Mouse (Mus musculus): ENCODE results near the gene Atp6v1g2. TPM values are rescaled to one million over a fixed set of nuclear protein-coding genes. Genes with fewer than 3 reads are reported as not detected.

Gene Atp6v1g2
- polyA plus RNA-seq, 1 experiment, result 11.2 TPM

DNA sequence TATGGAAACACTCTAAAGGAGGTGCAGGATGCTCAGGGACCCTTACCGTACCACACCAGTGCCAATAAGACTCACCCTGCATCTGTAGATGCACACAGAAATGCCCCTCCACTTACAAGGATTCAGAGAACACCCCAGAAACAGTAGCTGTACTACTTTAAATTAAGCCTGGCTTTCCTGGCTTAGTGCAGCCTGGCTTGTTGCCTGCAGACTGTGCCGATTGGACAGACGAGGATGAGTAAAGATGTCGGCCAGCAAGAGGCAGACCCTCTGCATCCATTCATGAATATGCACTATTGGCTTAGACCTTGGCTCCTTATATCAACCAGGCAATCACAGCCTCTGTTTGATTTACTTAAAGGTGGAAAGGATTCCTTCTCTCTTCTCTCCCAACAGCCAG is 26.2 kb downstream of the Atp6v1g2 start:
- Histone ChIP-seq H3K4me1 (ENCODE audit: control insufficient read depth, insufficient read depth, low read length) (peaks cover 45% of the 10 kb centered on the region), H3K4me3 (ENCODE audit: insufficient read depth, low read length) (peak overlapping the region; percentile 25), H3K27ac (ENCODE audit: insufficient read depth, low read depth, low read length) (peak overlapping the region; percentile 92)
- TF ChIP-seq POLR2A (IDR thresholded peaks at IDR 0.05; ENCODE audit: borderline replicate concordance, low read depth, low read length) (no peak), CTCF (IDR thresholded peaks at IDR 0.05; ENCODE audit: low read depth, low read length) (no peak)

DNA sequence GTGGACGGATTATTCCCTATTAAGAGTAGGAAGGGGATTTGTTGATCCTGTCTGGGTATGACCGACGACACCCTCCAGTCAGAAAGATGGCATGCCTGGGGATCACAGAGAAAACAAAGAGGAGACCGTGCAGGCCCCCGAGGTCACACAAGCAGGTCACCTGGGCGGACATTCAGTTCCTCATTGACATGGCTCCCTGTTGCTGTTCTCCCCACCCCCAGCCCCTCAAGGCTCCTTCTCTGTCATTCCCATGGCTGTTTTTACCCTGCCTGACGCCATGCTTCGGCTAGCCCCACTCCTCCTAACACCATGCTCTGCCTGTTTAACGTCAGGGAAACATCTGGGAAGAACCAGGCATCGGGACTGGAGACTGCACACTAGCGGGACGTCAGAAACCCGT is 28.2 kb downstream of the Atp6v1g2 start:
- peak overlapping the region; percentile 90 for H3K27ac ChIP-seq (ENCODE audit: insufficient read depth, low read depth, low read length)
- no peak for TF ChIP-seq POLR2A (IDR thresholded peaks at IDR 0.05; ENCODE audit: borderline replicate concordance, low read depth, low read length)
- no peak for TF ChIP-seq CTCF (IDR thresholded peaks at IDR 0.05; ENCODE audit: low read depth, low read length)
- no peak overlapping the region for H3K4me3 ChIP-seq (ENCODE audit: insufficient read depth, low read length)
- peaks cover 34% of the 10 kb centered on the region for H3K4me1 ChIP-seq (ENCODE audit: control insufficient read depth, insufficient read depth, low read length)

DNA sequence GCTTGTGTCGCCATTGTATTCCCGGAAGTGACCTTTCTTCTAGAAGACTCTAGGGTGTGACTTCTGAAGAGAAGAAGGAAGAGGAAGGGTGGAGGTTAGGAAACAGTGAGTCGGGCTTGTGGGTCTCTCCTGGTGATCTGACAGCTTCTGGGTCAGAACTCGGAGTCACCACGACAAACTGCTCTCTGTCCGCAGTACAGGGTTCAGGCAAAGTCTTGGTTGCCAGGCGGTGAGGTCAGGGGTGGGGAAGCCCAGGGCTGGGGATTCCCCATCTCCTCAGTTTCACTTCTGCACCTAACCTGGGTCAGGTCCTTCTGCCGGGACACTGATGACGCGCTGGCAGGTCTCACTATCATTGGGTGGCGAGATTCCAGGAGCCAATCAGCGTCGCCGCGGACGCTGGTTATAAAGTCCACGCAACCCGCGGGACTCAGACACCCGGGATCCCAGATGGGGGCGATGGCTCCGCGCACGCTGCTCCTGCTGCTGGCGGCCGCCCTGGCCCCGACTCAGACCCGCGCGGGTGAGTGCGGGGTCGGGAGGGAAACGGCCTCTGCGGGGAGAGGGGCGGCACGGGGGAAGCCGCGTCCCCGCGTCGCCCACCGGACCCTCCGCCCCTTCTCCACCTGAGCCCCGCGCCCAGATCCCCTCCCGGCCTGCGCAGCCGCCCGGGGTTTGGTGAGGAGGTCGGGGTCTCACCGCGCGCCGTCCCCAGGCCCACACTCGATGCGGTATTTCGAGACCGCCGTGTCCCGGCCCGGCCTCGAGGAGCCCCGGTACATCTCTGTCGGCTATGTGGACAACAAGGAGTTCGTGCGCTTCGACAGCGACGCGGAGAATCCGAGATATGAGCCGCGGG is 29.4 kb downstream of the Atp6v1g2 start, which contains the start of gene H2-D1:
H2-D1 (plus strand) TSS at position 67 of the 859 bp plus-strand sequence.
- peak; percentile 97 for TF ChIP-seq POLR2A (IDR thresholded peaks at IDR 0.05; ENCODE audit: borderline replicate concordance, low read depth, low read length)
- TF ChIP-seq CTCF (IDR thresholded peaks at IDR 0.05; ENCODE audit: low read depth, low read length), result no peak
- Histone ChIP-seq H3K27ac (ENCODE audit: insufficient read depth, low read depth, low read length) (peak within 1 kb of the TSS; percentile 90), H3K4me1 (ENCODE audit: control insufficient read depth, insufficient read depth, low read length) (peaks cover 26% of the 10 kb centered on the region), H3K4me3 (ENCODE audit: insufficient read depth, low read length) (peak within 1 kb of the TSS; percentile 86)

DNA sequence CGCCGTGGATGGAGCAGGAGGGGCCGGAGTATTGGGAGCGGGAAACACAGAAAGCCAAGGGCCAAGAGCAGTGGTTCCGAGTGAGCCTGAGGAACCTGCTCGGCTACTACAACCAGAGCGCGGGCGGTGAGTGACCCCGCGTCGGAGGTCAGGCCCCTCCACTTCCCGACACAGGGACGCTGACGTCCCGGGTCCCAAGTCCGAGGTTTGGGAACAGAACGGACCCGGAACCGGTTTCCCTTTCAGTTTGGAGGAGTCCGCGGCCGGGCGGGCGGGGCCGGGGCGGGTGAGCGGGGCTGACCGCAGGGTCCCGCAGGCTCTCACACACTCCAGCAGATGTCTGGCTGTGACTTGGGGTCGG is 30.0 kb downstream of the Atp6v1g2 start:
- Histone ChIP-seq H3K4me1 (ENCODE audit: control insufficient read depth, insufficient read depth, low read length) (peaks cover 26% of the 10 kb centered on the region), H3K27ac (ENCODE audit: insufficient read depth, low read depth, low read length) (peak overlapping the region; percentile 60), H3K4me3 (ENCODE audit: insufficient read depth, low read length) (peak overlapping the region; percentile 86)
- no peak for TF ChIP-seq POLR2A (IDR thresholded peaks at IDR 0.05; ENCODE audit: borderline replicate concordance, low read depth, low read length)
- TF ChIP-seq CTCF (IDR thresholded peaks at IDR 0.05; ENCODE audit: low read depth, low read length), result no peak

DNA sequence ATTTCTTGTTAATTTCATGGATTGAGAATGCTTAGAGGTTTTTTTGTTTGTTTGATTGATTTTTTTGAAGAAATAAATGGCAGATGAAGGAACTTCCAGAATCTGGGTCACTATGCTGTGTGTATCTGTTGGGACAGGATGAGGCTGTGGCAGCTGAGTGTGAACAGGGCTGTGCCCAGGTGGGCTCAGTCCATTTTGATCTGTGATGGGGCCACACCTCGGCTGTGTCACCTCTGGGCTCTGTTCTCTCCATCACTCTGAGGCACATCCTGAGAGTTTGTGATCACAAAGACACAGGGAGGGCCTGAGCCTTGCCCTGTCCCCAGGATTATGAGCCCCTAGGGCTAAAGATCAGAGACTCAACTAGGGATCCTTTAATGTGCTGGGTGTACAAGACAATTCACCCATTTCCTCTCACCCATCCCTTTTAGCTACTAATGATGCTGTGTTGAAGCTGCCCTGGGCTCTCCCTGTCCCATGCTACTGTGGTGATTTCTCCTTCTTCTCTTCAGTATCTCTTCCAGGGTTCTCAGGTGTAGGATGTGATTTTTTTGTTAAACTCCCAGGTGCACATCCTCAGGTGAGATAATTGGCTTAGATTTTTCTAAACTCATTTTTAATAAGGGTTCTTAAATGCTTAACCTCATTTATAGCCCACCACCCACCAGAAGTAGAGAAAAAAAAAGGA is 34.1 kb downstream of the Atp6v1g2 start:
- Histone ChIP-seq H3K27ac (ENCODE audit: insufficient read depth, low read depth, low read length) (no peak overlapping the region), H3K4me1 (ENCODE audit: control insufficient read depth, insufficient read depth, low read length) (peaks cover 7% of the 10 kb centered on the region), H3K4me3 (ENCODE audit: insufficient read depth, low read length) (no peak overlapping the region)
- TF ChIP-seq CTCF (IDR thresholded peaks at IDR 0.05; ENCODE audit: low read depth, low read length) (no peak), POLR2A (IDR thresholded peaks at IDR 0.05; ENCODE audit: borderline replicate concordance, low read depth, low read length) (no peak)

DNA sequence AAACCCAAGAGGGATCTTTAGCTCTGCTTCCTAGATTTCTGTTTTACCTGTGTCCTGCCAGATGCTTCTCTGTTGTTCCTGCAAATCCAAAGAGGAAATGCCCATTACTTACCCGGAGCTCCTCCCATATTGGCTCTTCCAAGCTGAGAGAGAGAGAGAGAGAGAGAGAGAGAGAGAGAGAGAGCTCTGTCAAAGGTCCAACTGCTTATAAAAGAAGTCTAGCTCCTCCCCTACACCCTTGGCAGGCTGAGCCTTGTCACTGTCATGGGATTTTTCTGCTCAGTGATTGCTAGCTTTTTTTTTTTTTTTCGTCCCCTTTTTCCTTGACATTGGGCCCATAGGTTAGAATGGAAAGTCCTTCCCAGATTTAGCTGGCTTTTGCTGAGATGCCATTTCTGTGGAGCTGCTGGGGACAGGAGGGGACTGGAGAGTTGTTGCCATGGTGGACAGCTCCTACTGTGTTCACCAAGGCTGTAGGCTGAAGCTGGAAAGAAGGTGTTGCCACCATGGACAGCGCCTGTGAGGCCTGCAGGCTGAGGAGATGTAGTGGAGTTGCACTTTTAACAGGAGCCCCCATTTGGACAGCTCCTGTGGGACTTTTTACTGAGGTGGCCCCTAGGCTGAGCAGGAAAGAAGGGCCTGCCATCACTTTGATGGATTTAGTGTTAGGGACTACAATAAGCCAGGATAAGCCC is 36.3 kb downstream of the Atp6v1g2 start:
- Histone ChIP-seq H3K4me3 (ENCODE audit: insufficient read depth, low read length) (no peak overlapping the region), H3K4me1 (ENCODE audit: control insufficient read depth, insufficient read depth, low read length) (peaks cover 10% of the 10 kb centered on the region), H3K27ac (ENCODE audit: insufficient read depth, low read depth, low read length) (no peak overlapping the region)
- TF ChIP-seq CTCF (IDR thresholded peaks at IDR 0.05; ENCODE audit: low read depth, low read length) (no peak), POLR2A (IDR thresholded peaks at IDR 0.05; ENCODE audit: borderline replicate concordance, low read depth, low read length) (no peak)

DNA sequence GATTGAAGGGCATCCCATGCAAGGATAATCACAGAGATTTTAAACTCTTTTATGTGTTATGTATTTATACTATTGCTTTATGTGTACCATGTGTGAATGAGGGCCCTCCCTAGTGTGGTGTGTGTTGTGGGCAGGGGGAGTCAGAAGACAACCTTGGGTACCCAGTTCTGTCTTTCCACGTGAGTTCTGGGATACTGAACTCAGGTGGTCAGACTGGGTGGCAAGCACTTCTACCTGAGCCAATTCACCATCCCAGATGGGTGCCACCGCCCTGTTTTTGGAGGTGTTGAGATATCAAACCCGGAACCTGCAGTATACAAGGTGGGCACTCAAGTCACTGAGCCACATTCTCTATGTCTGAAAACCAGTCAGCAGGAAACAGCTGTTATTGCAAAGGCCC is 38.8 kb downstream of the Atp6v1g2 start:
- Histone ChIP-seq H3K4me3 (ENCODE audit: insufficient read depth, low read length) (no peak overlapping the region), H3K27ac (ENCODE audit: insufficient read depth, low read depth, low read length) (no peak overlapping the region), H3K4me1 (ENCODE audit: control insufficient read depth, insufficient read depth, low read length) (peaks cover 11% of the 10 kb centered on the region)
- no peak for TF ChIP-seq CTCF (IDR thresholded peaks at IDR 0.05; ENCODE audit: low read depth, low read length)
- TF ChIP-seq POLR2A (IDR thresholded peaks at IDR 0.05; ENCODE audit: borderline replicate concordance, low read depth, low read length), result no peak

DNA sequence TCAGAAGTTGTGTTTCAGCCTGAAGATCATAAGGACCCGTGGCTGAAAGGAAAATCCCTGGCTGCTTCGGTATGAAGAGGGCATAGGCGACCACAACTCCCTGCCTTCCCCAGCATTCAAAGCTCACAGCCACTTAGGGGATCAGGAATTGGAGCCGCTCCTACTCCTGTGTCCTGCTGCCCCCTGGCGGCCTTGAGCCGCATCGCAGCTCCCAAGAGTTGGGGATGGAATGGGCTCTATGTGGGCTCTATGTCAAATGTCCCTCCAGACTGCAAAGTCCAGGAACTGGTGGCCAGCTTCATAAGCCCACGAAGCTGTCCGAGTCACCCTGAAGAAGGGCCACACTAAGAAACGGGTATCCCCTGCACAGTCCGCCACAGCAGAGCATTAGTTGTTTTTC is 41.3 kb downstream of the Atp6v1g2 start:
- Histone ChIP-seq H3K27ac (ENCODE audit: insufficient read depth, low read depth, low read length) (no peak overlapping the region), H3K4me3 (ENCODE audit: insufficient read depth, low read length) (no peak overlapping the region), H3K4me1 (ENCODE audit: control insufficient read depth, insufficient read depth, low read length) (peaks cover 9% of the 10 kb centered on the region)
- TF ChIP-seq CTCF (IDR thresholded peaks at IDR 0.05; ENCODE audit: low read depth, low read length), result peak; percentile 67
- TF ChIP-seq POLR2A (IDR thresholded peaks at IDR 0.05; ENCODE audit: borderline replicate concordance, low read depth, low read length), result no peak

DNA sequence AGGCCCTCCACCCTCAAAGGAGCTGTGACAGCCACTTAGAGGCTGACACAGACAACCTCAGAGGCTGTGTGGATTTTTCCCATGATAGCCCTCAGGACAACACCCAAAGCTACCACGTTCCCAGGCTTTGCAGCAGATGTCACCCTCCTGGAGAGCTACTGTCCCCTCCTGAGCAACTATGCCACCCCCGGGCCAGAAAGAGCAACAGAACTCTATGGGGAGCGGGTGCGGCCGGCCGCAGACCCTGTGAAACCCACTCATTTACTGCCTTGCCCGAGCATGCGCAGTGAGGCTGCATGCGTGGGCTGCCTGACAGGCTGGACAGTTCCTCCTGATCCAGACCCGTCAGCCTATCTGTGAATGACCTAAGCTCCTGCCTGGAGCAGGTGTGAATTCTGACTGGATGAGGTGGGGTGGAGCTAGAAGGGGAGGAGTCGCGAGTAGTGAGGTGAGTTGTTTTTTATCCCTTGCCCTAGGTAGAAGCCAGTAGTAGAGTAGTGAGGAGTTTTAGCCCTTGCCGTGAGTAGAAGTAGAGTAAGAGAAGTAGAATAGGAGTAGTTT is 42.9 kb downstream of the Atp6v1g2 start:
- TF ChIP-seq CTCF (IDR thresholded peaks at IDR 0.05; ENCODE audit: low read depth, low read length) (no peak), POLR2A (IDR thresholded peaks at IDR 0.05; ENCODE audit: borderline replicate concordance, low read depth, low read length) (no peak)
- Histone ChIP-seq H3K4me1 (ENCODE audit: control insufficient read depth, insufficient read depth, low read length) (peaks cover 8% of the 10 kb centered on the region), H3K27ac (ENCODE audit: insufficient read depth, low read depth, low read length) (no peak overlapping the region), H3K4me3 (ENCODE audit: insufficient read depth, low read length) (no peak overlapping the region)

All from bone marrow macrophage, adult 2 months (primary cell).